Mouse (Mus musculus) lung, adult 2 months (tissue): ENCODE measurements around the gene Uhrf1.

Experiments used
- CTCF ChIP-seq: fragments of 200-500 bp; IDR thresholded peaks from 2 replicates; pipeline ENCODE4 v1.5.1; 2011; ENCODE audit warnings: mild to moderate bottlenecking, low read length, control low read depth; ENCODE audit not compliant: insufficient read depth
- POLR2A ChIP-seq: fragments of 200-500 bp; IDR thresholded peaks from 2 replicates; pipeline ENCODE4 v1.6.1; 2011; ENCODE audit warnings: low read depth, mild to moderate bottlenecking, control low read depth, low read length, borderline replicate concordance; ENCODE audit errors: extremely low read depth

- TF ChIP-seq POLR2A (no peak), CTCF (peak; percentile 68)
These were observed 34.1 kb downstream of the Uhrf1 start for GRCm38 (mm10) chr17:56337190-56337589.
